Mouse (Mus musculus): ENCODE measurements around the gene Ces1e.

DNA sequence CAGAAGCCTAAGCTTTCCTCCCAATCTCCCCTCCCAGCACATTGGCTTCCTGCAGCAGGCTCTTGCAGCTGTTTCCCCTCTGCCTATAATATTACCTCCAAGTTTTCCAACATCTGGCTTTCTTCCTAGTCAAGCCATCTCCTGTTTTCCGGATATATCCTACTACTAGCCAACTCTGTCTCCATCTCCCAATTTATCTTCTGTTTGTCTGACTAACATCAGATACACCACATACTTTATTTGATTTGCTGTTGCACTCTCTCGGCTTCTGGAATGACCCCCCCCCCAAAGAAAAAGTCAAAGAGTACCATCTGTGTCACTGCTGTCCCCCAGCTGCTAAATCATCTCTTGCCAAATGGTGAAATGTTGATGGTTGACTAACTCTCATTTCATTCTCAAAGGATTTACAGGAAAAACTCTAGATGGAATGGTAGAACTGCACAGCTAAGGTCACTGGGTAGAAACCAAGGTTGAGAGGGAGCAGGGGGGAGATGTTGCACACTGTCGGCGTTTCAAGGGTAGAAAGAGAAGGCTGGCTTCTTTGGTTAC is 48.8 kb downstream of the Ces1e start:
- no peak for TF ChIP-seq POLR2A (IDR thresholded peaks at IDR 0.05; ENCODE audit: low read depth, low read length)
- TF ChIP-seq CTCF (IDR thresholded peaks at IDR 0.05; ENCODE audit: extremely low read depth, insufficient read depth, insufficient read length, insufficient replicate concordance), result no peak
